Mouse (Mus musculus): ENCODE results near the gene Gpr21. TPM values are rescaled to one million over a fixed set of nuclear protein-coding genes. Genes with fewer than 3 reads are reported as not detected.
A peak's percentile ranks its signal among the peaks of the same experiment; 100 is the strongest.

Gene Gpr21
- 0.12 and 0.15 TPM in 2 replicates for polyA plus RNA-seq (2012; rRNA removed)

GRCm38 (mm10) chr2:37516030-37516710 lies at the start of gene Gpr21:
TSS of gene Gpr21 (plus strand) at chr2:37516332.
- no peak for DNase-seq (ENCODE audit: low read depth in 1 of 2, low spot score in 2 of 2)
- Histone ChIP-seq H3K4me1 (ENCODE audit: control insufficient read depth, insufficient read depth, insufficient read length) (no peaks in the 10 kb centered on the region), H3K27ac (ENCODE audit: insufficient read depth, low read length) (no peak within 1 kb of the TSS), H3K27me3 (ENCODE audit: control insufficient read depth, insufficient read depth, low read length) (no peaks in the 10 kb centered on the region), H3K4me3 (ENCODE audit: extremely low read depth, insufficient read depth, insufficient read length) (no peak within 1 kb of the TSS), H3K36me3 (ENCODE audit: control insufficient read depth, insufficient read depth, low read length) (peaks cover 4% of the 10 kb centered on the region; the same call in 1 of the 2 replicates)
- TF ChIP-seq POLR2A (IDR thresholded peaks at IDR 0.05; ENCODE audit: low read depth, low read length) (no peak), CTCF (IDR thresholded peaks at IDR 0.05; ENCODE audit: extremely low read depth, insufficient read depth, insufficient read length, insufficient replicate concordance) (no peak)
- 83% methylated on average over 11 of the region's 11 CpGs for WGBS

GRCm38 (mm10) chr2:37479559-37479958 lies 36.6 kb upstream of the Gpr21 start:
- no peaks in the 10 kb centered on the region for H3K4me1 ChIP-seq (ENCODE audit: control insufficient read depth, insufficient read depth, insufficient read length)
- no peaks in the 10 kb centered on the region for H3K27me3 ChIP-seq (ENCODE audit: control insufficient read depth, insufficient read depth, low read length)
- DNase-seq (ENCODE audit: low read depth in 1 of 2, low spot score in 2 of 2), result no peak
- H3K4me3 ChIP-seq (ENCODE audit: extremely low read depth, insufficient read depth, insufficient read length), result no peak overlapping the region
- no peak overlapping the region for H3K27ac ChIP-seq (ENCODE audit: insufficient read depth, low read length)
- peaks cover 11% of the 10 kb centered on the region for H3K36me3 ChIP-seq (ENCODE audit: control insufficient read depth, insufficient read depth, low read length)
- no peak for TF ChIP-seq POLR2A (IDR thresholded peaks at IDR 0.05; ENCODE audit: low read depth, low read length)
- TF ChIP-seq CTCF (IDR thresholded peaks at IDR 0.05; ENCODE audit: extremely low read depth, insufficient read depth, insufficient read length, insufficient replicate concordance), result no peak

- H3K4me1 ChIP-seq (ENCODE audit: control insufficient read depth, insufficient read depth, insufficient read length), result no peaks in the 10 kb centered on the region
- TF ChIP-seq POLR2A (IDR thresholded peaks at IDR 0.05; ENCODE audit: low read depth, low read length) (no peak), CTCF (IDR thresholded peaks at IDR 0.05; ENCODE audit: extremely low read depth, insufficient read depth, insufficient read length, insufficient replicate concordance) (no peak)
- peaks cover 11% of the 10 kb centered on the region for H3K36me3 ChIP-seq (ENCODE audit: control insufficient read depth, insufficient read depth, low read length)
- no peak for DNase-seq (ENCODE audit: low read depth in 1 of 2, low spot score in 2 of 2)
- H3K27ac ChIP-seq (ENCODE audit: insufficient read depth, low read length), result no peak overlapping the region
- 82% methylated on average over 2 of the region's 2 CpGs for WGBS
- no peak overlapping the region for H3K4me3 ChIP-seq (ENCODE audit: extremely low read depth, insufficient read depth, insufficient read length)
- H3K27me3 ChIP-seq (ENCODE audit: control insufficient read depth, insufficient read depth, low read length), result no peaks in the 10 kb centered on the region
These were observed 36.1 kb upstream of the Gpr21 start for GRCm38 (mm10) chr2:37480039-37480438.

- Histone ChIP-seq H3K4me3 (ENCODE audit: extremely low read depth, insufficient read depth, insufficient read length) (no peak overlapping the region), H3K36me3 (ENCODE audit: control insufficient read depth, insufficient read depth, low read length) (peaks cover 7% of the 10 kb centered on the region), H3K4me1 (ENCODE audit: control insufficient read depth, insufficient read depth, insufficient read length) (no peaks in the 10 kb centered on the region), H3K27me3 (ENCODE audit: control insufficient read depth, insufficient read depth, low read length) (no peaks in the 10 kb centered on the region), H3K27ac (ENCODE audit: insufficient read depth, low read length) (no peak overlapping the region)
- WGBS, result 71% methylated on average over 2 of the region's 2 CpGs
- no peak for TF ChIP-seq CTCF (IDR thresholded peaks at IDR 0.05; ENCODE audit: extremely low read depth, insufficient read depth, insufficient read length, insufficient replicate concordance)
- no peak for TF ChIP-seq POLR2A (IDR thresholded peaks at IDR 0.05; ENCODE audit: low read depth, low read length)
- DNase-seq (ENCODE audit: low read depth in 1 of 2, low spot score in 2 of 2), result no peak
These were observed 32.0 kb upstream of the Gpr21 start for GRCm38 (mm10) chr2:37484165-37484564.

GRCm38 (mm10) chr2:37485370-37485769 lies 30.8 kb upstream of the Gpr21 start:
- DNase-seq (ENCODE audit: low read depth in 1 of 2, low spot score in 2 of 2), result peak; percentile 5 to 30
- H3K27ac ChIP-seq (ENCODE audit: insufficient read depth, low read length), result no peak overlapping the region
- H3K36me3 ChIP-seq (ENCODE audit: control insufficient read depth, insufficient read depth, low read length), result peaks cover 11% of the 10 kb centered on the region
- 85% methylated on average over 1 of the region's 1 CpGs for WGBS
- no peak overlapping the region for H3K4me3 ChIP-seq (ENCODE audit: extremely low read depth, insufficient read depth, insufficient read length)
- no peak for TF ChIP-seq POLR2A (IDR thresholded peaks at IDR 0.05; ENCODE audit: low read depth, low read length)
- TF ChIP-seq CTCF (IDR thresholded peaks at IDR 0.05; ENCODE audit: extremely low read depth, insufficient read depth, insufficient read length, insufficient replicate concordance), result no peak
- H3K4me1 ChIP-seq (ENCODE audit: control insufficient read depth, insufficient read depth, insufficient read length), result no peaks in the 10 kb centered on the region
- no peaks in the 10 kb centered on the region for H3K27me3 ChIP-seq (ENCODE audit: control insufficient read depth, insufficient read depth, low read length)

GRCm38 (mm10) chr2:37486408-37486807 lies 29.7 kb upstream of the Gpr21 start:
- Histone ChIP-seq H3K4me3 (ENCODE audit: extremely low read depth, insufficient read depth, insufficient read length) (no peak overlapping the region), H3K27ac (ENCODE audit: insufficient read depth, low read length) (no peak overlapping the region), H3K27me3 (ENCODE audit: control insufficient read depth, insufficient read depth, low read length) (no peaks in the 10 kb centered on the region), H3K4me1 (ENCODE audit: control insufficient read depth, insufficient read depth, insufficient read length) (no peaks in the 10 kb centered on the region), H3K36me3 (ENCODE audit: control insufficient read depth, insufficient read depth, low read length) (peaks cover 9% of the 10 kb centered on the region; the same call in 1 of the 2 replicates)
- no peak for DNase-seq (ENCODE audit: low read depth in 1 of 2, low spot score in 2 of 2)
- no peak for TF ChIP-seq CTCF (IDR thresholded peaks at IDR 0.05; ENCODE audit: extremely low read depth, insufficient read depth, insufficient read length, insufficient replicate concordance)
- TF ChIP-seq POLR2A (IDR thresholded peaks at IDR 0.05; ENCODE audit: low read depth, low read length), result no peak

- Histone ChIP-seq H3K4me3 (ENCODE audit: extremely low read depth, insufficient read depth, insufficient read length) (no peak overlapping the region), H3K27ac (ENCODE audit: insufficient read depth, low read length) (no peak overlapping the region), H3K27me3 (ENCODE audit: control insufficient read depth, insufficient read depth, low read length) (no peaks in the 10 kb centered on the region), H3K36me3 (ENCODE audit: control insufficient read depth, insufficient read depth, low read length) (peaks cover 17% of the 10 kb centered on the region), H3K4me1 (ENCODE audit: control insufficient read depth, insufficient read depth, insufficient read length) (no peaks in the 10 kb centered on the region)
- DNase-seq (ENCODE audit: low read depth in 1 of 2, low spot score in 2 of 2), result no peak
- 97% methylated on average over 2 of the region's 2 CpGs for WGBS
- TF ChIP-seq POLR2A (IDR thresholded peaks at IDR 0.05; ENCODE audit: low read depth, low read length), result no peak
- no peak for TF ChIP-seq CTCF (IDR thresholded peaks at IDR 0.05; ENCODE audit: extremely low read depth, insufficient read depth, insufficient read length, insufficient replicate concordance)
These were observed 27.2 kb upstream of the Gpr21 start for GRCm38 (mm10) chr2:37488956-37489355.
